Mouse (Mus musculus) gastrocnemius, adult 8-10 months (tissue): ENCODE data around the gene Sema4f. TPM values are rescaled to one million over a fixed set of nuclear protein-coding genes. Genes with fewer than 3 reads are reported as not detected.

ENCODE experiments used
- DNase-seq, 2 experiments: peaks; one replicate each; pipeline ENCODE4 v3.0.0; 2022; ENCODE audit warnings: low spot score in 2 of 2
- total RNA-seq, 4 experiments: library from RNA; stranded (reverse); gene quantifications; 2 replicates each; pipeline ENCODE4 v1.2.4; 2022

Gene Sema4f
- under 1 TPM in 1 of 4 experiments, not detected in 3; 0.61 TPM for total RNA-seq

- DNase-seq: no peak
Measured at GRCm38 (mm10) chr6:82939167-82939912, at the start of gene Sema4f. TSS of gene Sema4f (minus strand) at chr6:82939769.

DNA sequence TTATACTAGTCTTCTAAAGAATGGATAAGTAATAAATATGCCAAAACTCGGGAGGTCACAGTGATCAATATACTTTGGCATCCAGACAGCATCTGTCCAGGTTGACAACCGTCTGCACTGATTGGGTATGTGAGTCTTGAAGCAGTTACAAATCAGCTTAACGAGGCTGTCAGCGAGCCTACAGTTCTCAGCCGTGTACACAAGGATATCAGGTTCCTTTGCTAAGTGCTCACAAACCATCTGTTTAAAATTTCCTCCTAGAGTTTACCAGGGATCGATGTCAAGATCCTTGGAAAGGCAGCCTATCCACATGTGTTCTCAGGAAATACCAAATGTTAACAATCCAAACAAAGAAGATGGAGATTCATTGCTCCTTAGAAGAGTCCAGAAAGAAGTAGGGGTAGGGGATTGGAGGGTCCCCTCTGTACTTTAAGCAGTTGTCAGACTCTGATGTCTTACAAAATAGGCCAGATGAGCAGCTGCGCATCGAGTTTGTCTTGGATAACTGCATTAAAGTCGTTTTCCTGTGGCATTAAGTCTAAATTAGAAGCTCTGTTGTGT, 47.9 kb upstream of the Sema4f start:
- no peak for DNase-seq

- peak; percentile 5 to 6 for DNase-seq
Measured at GRCm38 (mm10) chr6:82971031-82971430, 31.5 kb upstream of the Sema4f start.

DNA sequence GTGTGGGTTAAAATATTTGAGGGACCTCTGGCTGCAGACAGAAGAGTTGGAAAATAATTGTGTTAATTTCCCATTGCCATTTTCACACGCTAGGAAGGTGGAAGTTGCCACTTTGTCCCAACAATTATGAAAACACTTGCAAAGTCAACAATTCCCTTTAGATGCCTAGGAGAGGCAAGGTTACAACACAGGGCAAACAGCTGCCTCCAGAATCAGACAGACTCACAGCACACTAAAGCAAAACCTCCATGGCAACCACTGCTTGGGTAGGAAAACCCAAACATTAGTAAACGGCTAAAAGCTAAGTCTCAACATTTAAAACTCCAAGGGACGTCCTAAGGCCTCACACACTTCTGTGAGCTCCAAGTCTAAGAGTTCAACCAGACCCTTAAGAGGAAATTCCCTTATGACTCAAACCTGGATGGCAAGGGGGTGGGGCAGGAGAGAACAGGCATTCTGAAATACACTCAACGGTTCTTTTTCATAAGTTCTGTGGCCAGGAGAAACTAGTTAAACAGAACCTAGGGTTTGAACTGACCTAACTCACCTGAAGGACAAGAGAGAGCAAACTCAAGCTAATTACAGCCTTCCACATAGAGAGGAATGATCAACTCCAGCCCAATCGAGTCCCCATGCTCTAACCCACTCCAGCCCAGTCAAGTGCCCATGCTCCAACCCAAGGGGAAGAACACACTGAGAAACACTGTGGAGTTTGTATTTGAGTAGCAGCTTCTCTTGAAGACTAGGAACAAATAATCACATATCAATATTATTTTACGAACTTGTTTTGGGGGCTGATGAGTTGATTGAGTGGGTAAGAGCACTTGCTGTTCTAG, 29.9 kb upstream of the Sema4f start:
- DNase-seq: no peak

- no peak for DNase-seq
Measured at GRCm38 (mm10) chr6:82961664-82962063, 22.1 kb upstream of the Sema4f start.

- no peak for DNase-seq
Measured at GRCm38 (mm10) chr6:82956553-82957251, 17.1 kb upstream of the Sema4f start.

GRCm38 (mm10) chr6:82946651-82947050, 7.1 kb upstream of the Sema4f start, which contains the start of gene M1ap:
TSS of gene M1ap (plus strand) at chr6:82946902.
- no peak for DNase-seq

GRCm38 (mm10) chr6:82945750-82946149, 6.2 kb upstream of the Sema4f start:
- no peak for DNase-seq

DNA sequence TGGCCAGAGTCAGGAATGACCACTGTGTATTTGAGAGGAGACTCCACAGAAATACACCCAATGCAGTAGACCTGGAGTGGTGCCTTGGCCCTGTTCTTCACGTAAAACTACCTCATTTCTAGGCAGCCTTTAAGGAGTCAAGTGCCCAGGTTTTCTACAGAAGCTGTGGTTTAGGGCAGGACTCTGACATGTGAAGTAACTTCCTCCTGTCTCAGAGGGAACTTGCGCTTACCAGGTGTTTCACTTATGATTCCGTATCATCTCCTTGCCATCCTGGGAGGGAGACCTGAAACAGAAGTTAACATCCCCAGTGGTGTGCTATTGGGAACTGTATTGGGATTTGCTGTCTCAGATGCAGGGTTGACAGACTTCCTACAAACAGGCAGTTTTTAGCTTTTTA, 1.2 kb upstream of the Sema4f start:
- DNase-seq: no peak

- no peak for DNase-seq
Measured at GRCm38 (mm10) chr6:82934616-82935230, 4.8 kb downstream of the Sema4f start.

DNA sequence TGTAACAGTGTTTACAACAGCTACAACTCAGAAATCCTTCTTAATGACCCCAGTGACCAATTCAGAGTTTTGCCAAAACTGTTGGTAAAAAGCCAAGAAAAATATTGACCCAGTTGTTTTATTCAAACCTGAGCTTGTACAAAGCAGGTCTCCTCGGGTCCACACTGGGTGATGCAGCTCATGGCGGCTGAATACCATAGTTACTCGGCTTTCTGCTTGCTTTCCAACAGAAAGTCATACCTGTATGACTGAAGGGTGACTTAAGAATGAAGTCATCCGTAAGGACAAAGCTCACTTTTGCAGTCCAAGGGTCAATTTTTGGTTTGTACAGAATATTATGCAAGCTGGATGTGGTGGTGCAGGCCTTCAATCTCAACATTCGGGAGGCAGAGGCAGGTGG, 12.0 kb downstream of the Sema4f start:
- DNase-seq: no peak

GRCm38 (mm10) chr6:82926528-82926927, 13.0 kb downstream of the Sema4f start:
- no peak for DNase-seq

GRCm38 (mm10) chr6:82926106-82926505, 13.5 kb downstream of the Sema4f start:
- DNase-seq: no peak

GRCm38 (mm10) chr6:82925005-82925404, 14.6 kb downstream of the Sema4f start:
- DNase-seq: no peak

DNA sequence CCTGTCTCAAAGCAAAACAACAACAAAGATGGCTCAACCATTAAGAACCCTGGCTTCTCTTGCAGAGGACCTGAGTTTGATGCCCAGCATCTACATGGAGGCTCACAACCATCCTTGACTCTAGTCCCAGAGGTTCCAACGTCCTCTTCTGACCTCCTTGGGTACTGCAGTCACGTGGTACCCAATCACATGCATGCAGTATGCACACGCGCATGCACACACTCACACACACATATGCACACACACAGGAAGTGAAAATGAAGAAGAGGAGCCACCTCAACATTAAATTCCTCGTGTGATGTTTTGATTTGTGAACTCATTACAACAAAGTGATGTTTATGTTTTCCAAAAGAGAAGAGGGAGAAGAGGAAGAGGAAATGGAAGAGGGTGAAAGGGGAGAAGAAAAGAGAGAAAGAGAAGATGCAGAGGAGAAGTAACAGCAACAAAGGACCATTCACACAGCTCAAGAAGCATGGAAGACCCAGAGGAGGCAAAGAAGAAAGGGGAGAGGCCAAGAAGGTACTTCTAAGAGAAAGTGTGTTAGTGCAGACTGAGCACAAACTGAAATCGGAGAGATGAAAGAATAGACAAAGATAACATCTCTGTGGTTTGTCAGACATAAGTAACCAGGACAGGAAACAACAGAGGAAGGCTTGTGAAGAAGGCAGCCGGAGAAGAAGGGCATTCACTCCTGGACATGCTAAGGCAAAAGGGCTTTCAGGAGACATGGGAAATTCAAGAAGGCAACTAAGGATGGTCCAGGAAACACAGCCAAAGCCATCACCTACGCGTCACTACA, 17.9 kb downstream of the Sema4f start:
- DNase-seq: no peak

- no peak for DNase-seq
Measured at GRCm38 (mm10) chr6:82919520-82919919, 20.0 kb downstream of the Sema4f start.

GRCm38 (mm10) chr6:82918371-82918770, 21.2 kb downstream of the Sema4f start:
- DNase-seq: no peak

DNA sequence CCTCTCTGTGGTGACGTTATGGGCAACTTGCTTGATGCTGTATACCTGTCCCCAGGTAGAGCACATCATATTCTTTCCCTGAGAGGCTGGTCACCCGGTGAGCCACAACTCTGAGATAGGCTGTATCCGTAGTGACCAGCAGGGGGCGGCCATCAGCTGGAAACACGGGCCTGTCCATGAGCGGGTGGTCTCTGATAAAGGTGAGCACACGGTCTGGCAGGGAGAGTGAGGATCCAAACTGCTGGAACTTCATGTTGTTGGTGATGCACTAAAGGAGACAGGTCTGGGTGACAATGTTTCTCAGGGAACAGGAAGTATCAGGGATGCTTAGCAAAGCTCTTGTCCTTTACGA, 21.8 kb downstream of the Sema4f start:
- DNase-seq: no peak

GRCm38 (mm10) chr6:82917076-82917777, 22.3 kb downstream of the Sema4f start:
- DNase-seq: no peak

- DNase-seq: no peak
Measured at GRCm38 (mm10) chr6:82916459-82916858, 23.1 kb downstream of the Sema4f start.
